Mouse (Mus musculus) embryonic facial prominence, embryonic 13.5 days (tissue): Measurements from ENCODE around the gene Synpo2. TPM values are rescaled to one million over a fixed set of nuclear protein-coding genes. Genes with fewer than 3 reads are reported as not detected.

Experiments
- ATAC-seq: fragments of 200-750 bp; cut with Nextera tagmentation; 2 replicates; pipeline ENCODE4 v1.8.0; 2017; ENCODE audit warnings: low read depth; ENCODE audit not compliant: insufficient number of reproducible peaks, insufficient read depth, low FRiP score, low TSS enrichment
- H3K27ac ChIP-seq: fragments of 300-500 bp; sonication (generic); 2 replicates; pipeline ENCODE4 v1.5.1; 2015; ENCODE audit warnings: moderate library complexity, mild to moderate bottlenecking, inconsistent platforms
- H3K27me3 ChIP-seq: fragments of 300-500 bp; sonication (generic); 2 replicates; pipeline ENCODE4 v1.6.1; 2015; ENCODE audit warnings: mild to moderate bottlenecking, inconsistent platforms
- H3K36me3 ChIP-seq: fragments of 300-500 bp; sonication (generic); 2 replicates; pipeline ENCODE4 v1.6.1; 2015; ENCODE audit warnings: mild to moderate bottlenecking, inconsistent platforms
- H3K4me1 ChIP-seq: fragments of 300-500 bp; sonication (generic); 2 replicates; pipeline ENCODE4 v1.6.1; 2015; ENCODE audit warnings: inconsistent platforms
- H3K4me2 ChIP-seq: fragments of 300-500 bp; sonication (generic); 2 replicates; pipeline ENCODE4 v1.6.1; 2015; ENCODE audit warnings: moderate library complexity, mild to moderate bottlenecking, inconsistent platforms
- H3K4me3 ChIP-seq: fragments of 300-500 bp; sonication (generic); 2 replicates; pipeline ENCODE4 v1.5.1; 2015; ENCODE audit warnings: mild to moderate bottlenecking, inconsistent platforms
- H3K9ac ChIP-seq: fragments of 300-500 bp; sonication (generic); 2 replicates; pipeline ENCODE4 v1.6.1; 2015; ENCODE audit warnings: mild to moderate bottlenecking, inconsistent platforms
- H3K9me3 ChIP-seq: fragments of 300-500 bp; sonication (generic); 2 replicates; pipeline ENCODE4 v1.6.1; 2016; ENCODE audit warnings: inconsistent platforms
- WGBS: fragments of 180-500 bp; shearing (Covaris S2); methylation state at CpG from one replicate; pipeline ENCODE4 v1.1.7; 2015; ENCODE audit warnings: mixed read lengths; 5-methylcytosine and 5-hydroxymethylcytosine counted together
- polyA plus RNA-seq: library from polyadenylated mRNA; unstranded; fragments of >200 nt; fragmentation: Nextera tagmentation; extraction: Ambion mirVana; gene quantifications from 2 replicates; pipeline ENCODE4 v1.2.1, GENCODE M21; 2015

Synpo2 gene
- polyA plus RNA-seq, 1 experiment from 2014 or later: 7.2 TPM

GRCm38 (mm10) chr3:123103151-123103860, 132.6 kb downstream of the Synpo2 start:
- 28% methylated on average over 13 of the region's 13 CpGs for WGBS
- no peaks in the 10 kb centered on the region for H3K9me3 ChIP-seq
- H3K27ac ChIP-seq: no peak overlapping the region
- H3K36me3 ChIP-seq: no peaks in the 10 kb centered on the region
- H3K4me2 ChIP-seq: no peak overlapping the region
- no peaks in the 10 kb centered on the region for H3K27me3 ChIP-seq
- peaks cover 13% of the 10 kb centered on the region for H3K4me1 ChIP-seq
- peak; percentile 53; the same call in 1 of the 2 replicates for ATAC-seq
- no peak overlapping the region for H3K9ac ChIP-seq
- H3K4me3 ChIP-seq: no peak overlapping the region

- no peak for ATAC-seq
- H3K9me3 ChIP-seq: no peaks in the 10 kb centered on the region
Observed at GRCm38 (mm10) chr3:123101761-123102160, 134.2 kb downstream of the Synpo2 start.

GRCm38 (mm10) chr3:123095111-123095510, 140.8 kb downstream of the Synpo2 start:
- Histone ChIP-seq H3K9ac (no peak overlapping the region), H3K4me1 (peaks cover 17% of the 10 kb centered on the region), H3K4me3 (no peak overlapping the region), H3K9me3 (no peaks in the 10 kb centered on the region), H3K4me2 (no peak overlapping the region), H3K27me3 (no peaks in the 10 kb centered on the region), H3K27ac (no peak overlapping the region), H3K36me3 (no peaks in the 10 kb centered on the region)
- ATAC-seq: no peak
- 98% methylated on average over 2 of the region's 2 CpGs for WGBS

More at GRCm38 (mm10) chr3:123101761-123102160, 134.2 kb downstream of the Synpo2 start:
- H3K9ac ChIP-seq: no peak overlapping the region
- H3K4me1 ChIP-seq: no peaks in the 10 kb centered on the region
- H3K27ac ChIP-seq: no peak overlapping the region
- WGBS: 93% methylated on average over 2 of the region's 2 CpGs
- no peak overlapping the region for H3K4me3 ChIP-seq
- H3K27me3 ChIP-seq: no peaks in the 10 kb centered on the region
- H3K36me3 ChIP-seq: no peaks in the 10 kb centered on the region
- H3K4me2 ChIP-seq: no peak overlapping the region

GRCm38 (mm10) chr3:123093640-123094361, 142.1 kb downstream of the Synpo2 start:
- no peak for ATAC-seq
- Histone ChIP-seq H3K4me3 (no peak overlapping the region), H3K9me3 (no peaks in the 10 kb centered on the region), H3K36me3 (no peaks in the 10 kb centered on the region), H3K27ac (no peak overlapping the region; the same call in 1 of the 2 replicates), H3K9ac (no peak overlapping the region), H3K4me2 (peak overlapping the region; percentile 24; the same call in 1 of the 2 replicates), H3K27me3 (no peaks in the 10 kb centered on the region), H3K4me1 (peaks cover 17% of the 10 kb centered on the region)
- 73% methylated on average over 11 of the region's 11 CpGs for WGBS

GRCm38 (mm10) chr3:123092913-123093639, 142.9 kb downstream of the Synpo2 start:
- Histone ChIP-seq H3K9me3 (no peaks in the 10 kb centered on the region), H3K4me3 (no peak overlapping the region), H3K4me2 (peak overlapping the region; percentile 24; the same call in 1 of the 2 replicates), H3K27me3 (no peaks in the 10 kb centered on the region), H3K4me1 (peaks cover 17% of the 10 kb centered on the region), H3K27ac (peak overlapping the region; percentile 1; the same call in 1 of the 2 replicates), H3K9ac (no peak overlapping the region), H3K36me3 (no peaks in the 10 kb centered on the region)
- WGBS: 53% methylated on average over 12 of the region's 12 CpGs
- ATAC-seq: 0 out of 2 replicates have a peak, but pooled peaks have one; percentile 26

GRCm38 (mm10) chr3:123092442-123092841, 143.5 kb downstream of the Synpo2 start:
- no peak for ATAC-seq
- Histone ChIP-seq H3K4me2 (no peak overlapping the region), H3K27me3 (no peaks in the 10 kb centered on the region), H3K4me1 (peaks cover 17% of the 10 kb centered on the region), H3K9me3 (no peaks in the 10 kb centered on the region), H3K36me3 (no peaks in the 10 kb centered on the region), H3K4me3 (no peak overlapping the region), H3K9ac (no peak overlapping the region), H3K27ac (0 out of 2 replicates have a peak overlapping the region, but pooled peaks have one; percentile 11)
- WGBS: 57% methylated on average over 6 of the region's 6 CpGs

- no peaks in the 10 kb centered on the region for H3K27me3 ChIP-seq
- H3K4me3 ChIP-seq: no peak overlapping the region
- ATAC-seq: no peak
- WGBS: 79% methylated on average over 11 of the region's 11 CpGs
- no peak overlapping the region for H3K4me2 ChIP-seq
- peaks cover 24% of the 10 kb centered on the region for H3K4me1 ChIP-seq
- no peak overlapping the region for H3K9ac ChIP-seq
- H3K27ac ChIP-seq: no peak overlapping the region
- H3K9me3 ChIP-seq: no peaks in the 10 kb centered on the region
- no peaks in the 10 kb centered on the region for H3K36me3 ChIP-seq
Observed at GRCm38 (mm10) chr3:123089297-123090020, 146.5 kb downstream of the Synpo2 start.

- no peak overlapping the region for H3K4me3 ChIP-seq
- H3K27ac ChIP-seq: no peak overlapping the region
- WGBS: 86% methylated on average over 5 of the region's 5 CpGs
- no peaks in the 10 kb centered on the region for H3K27me3 ChIP-seq
- no peaks in the 10 kb centered on the region for H3K9me3 ChIP-seq
- no peaks in the 10 kb centered on the region for H3K36me3 ChIP-seq
- no peak overlapping the region for H3K9ac ChIP-seq
- H3K4me1 ChIP-seq: peaks cover 17% of the 10 kb centered on the region
- no peak for ATAC-seq
- H3K4me2 ChIP-seq: no peak overlapping the region
Observed at GRCm38 (mm10) chr3:123088284-123088683, 147.7 kb downstream of the Synpo2 start.

GRCm38 (mm10) chr3:123085871-123086501, 150.0 kb downstream of the Synpo2 start:
- Histone ChIP-seq H3K4me2 (no peak overlapping the region), H3K4me3 (no peak overlapping the region), H3K4me1 (peaks cover 7% of the 10 kb centered on the region), H3K9me3 (no peaks in the 10 kb centered on the region), H3K9ac (no peak overlapping the region), H3K36me3 (no peaks in the 10 kb centered on the region), H3K27ac (no peak overlapping the region), H3K27me3 (no peaks in the 10 kb centered on the region)
- no peak for ATAC-seq
- WGBS: 80% methylated on average over 16 of the region's 16 CpGs

- no peaks in the 10 kb centered on the region for H3K9me3 ChIP-seq
- no peak for ATAC-seq
- H3K4me2 ChIP-seq: no peak overlapping the region
- H3K4me1 ChIP-seq: peaks cover 9% of the 10 kb centered on the region
- no peak overlapping the region for H3K4me3 ChIP-seq
- no peak overlapping the region for H3K9ac ChIP-seq
- 85% methylated on average over 3 of the region's 3 CpGs for WGBS
- no peaks in the 10 kb centered on the region for H3K27me3 ChIP-seq
- no peak overlapping the region for H3K27ac ChIP-seq
- no peaks in the 10 kb centered on the region for H3K36me3 ChIP-seq
Observed at GRCm38 (mm10) chr3:123081665-123082064, 154.3 kb downstream of the Synpo2 start.
